Mouse (Mus musculus): ENCODE data around the gene Idh2. TPM values are rescaled to one million over a fixed set of nuclear protein-coding genes. Genes with fewer than 3 reads are reported as not detected.

Idh2 gene
- total and polyA plus RNA-seq, 2 experiments from 2014 or later = 2,826 to 3,660 TPM

DNA sequence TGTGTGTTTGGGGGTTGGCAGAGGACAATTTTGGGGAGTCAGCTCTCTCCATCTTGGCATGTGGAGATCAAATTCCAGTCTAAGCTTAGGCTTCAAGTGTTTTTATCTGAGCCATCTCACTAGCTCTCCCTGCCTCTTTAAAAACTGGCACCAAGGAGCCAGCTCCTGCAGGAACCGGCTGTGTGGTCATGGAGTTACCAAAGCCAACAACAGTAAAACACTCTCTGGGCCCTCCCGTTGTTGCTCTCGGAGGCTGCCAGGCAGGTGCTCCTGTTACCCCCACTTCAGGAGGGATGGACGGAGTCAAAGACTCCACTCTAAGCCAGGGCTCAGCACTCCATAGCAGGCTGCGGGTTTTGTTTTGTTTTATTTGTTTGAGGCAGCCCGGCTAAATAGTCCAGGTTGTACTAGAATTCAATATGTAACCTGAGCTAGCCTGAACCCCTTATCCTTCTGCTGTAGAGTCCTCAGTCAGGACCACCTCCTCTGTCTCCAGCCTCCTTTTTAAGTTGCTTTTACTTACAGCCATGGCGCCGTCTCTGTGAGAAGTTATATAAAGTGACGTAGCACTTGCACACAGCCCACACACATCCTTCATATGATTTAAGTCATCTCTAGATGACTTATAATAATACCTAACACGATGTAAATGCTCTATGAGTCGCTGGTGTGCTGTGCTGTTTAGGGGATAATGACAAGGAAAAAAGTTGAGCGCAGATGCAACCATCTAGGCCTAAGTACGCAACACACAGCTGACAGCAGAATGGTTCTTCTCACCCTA is 48.3 kb downstream of the Idh2 start:
- no peak overlapping the region for H3K4me2 ChIP-seq (ENCODE audit: low read depth, low read length)
- no peaks in the 10 kb centered on the region for H3K9me3 ChIP-seq (replicated peaks; ENCODE audit: control insufficient read depth, low read length)
- peaks cover 46% of the 10 kb centered on the region for H3K4me1 ChIP-seq (ENCODE audit: control insufficient read depth, insufficient read depth)
- H3K9ac ChIP-seq (replicated peaks; ENCODE audit: low read depth, low read length) = no peak overlapping the region
- no peak for DNase-seq (ENCODE audit: low spot score)
- WGBS = 66% methylated on average over 13 of the region's 13 CpGs
- no peaks in the 10 kb centered on the region for H3K27me3 ChIP-seq (ENCODE audit: control insufficient read depth, insufficient read depth, low read length)
- H3K4me3 ChIP-seq (ENCODE audit: low read depth, low read length) = no peak overlapping the region
- ATAC-seq (ENCODE audit: insufficient read depth, low read depth) = no peak
- H3K36me3 ChIP-seq (replicated peaks; ENCODE audit: control insufficient read depth, insufficient read depth, low read length) = no peaks in the 10 kb centered on the region
- TF ChIP-seq CTCF (IDR thresholded peaks at IDR 0.05; ENCODE audit: low read depth) (no peak), EP300 (IDR thresholded peaks at IDR 0.05; ENCODE audit: low read depth) (no peak)
- peak overlapping the region; percentile 30; the same call in 1 of the 2 replicates for H3K27ac ChIP-seq (ENCODE audit: low read depth)

DNA sequence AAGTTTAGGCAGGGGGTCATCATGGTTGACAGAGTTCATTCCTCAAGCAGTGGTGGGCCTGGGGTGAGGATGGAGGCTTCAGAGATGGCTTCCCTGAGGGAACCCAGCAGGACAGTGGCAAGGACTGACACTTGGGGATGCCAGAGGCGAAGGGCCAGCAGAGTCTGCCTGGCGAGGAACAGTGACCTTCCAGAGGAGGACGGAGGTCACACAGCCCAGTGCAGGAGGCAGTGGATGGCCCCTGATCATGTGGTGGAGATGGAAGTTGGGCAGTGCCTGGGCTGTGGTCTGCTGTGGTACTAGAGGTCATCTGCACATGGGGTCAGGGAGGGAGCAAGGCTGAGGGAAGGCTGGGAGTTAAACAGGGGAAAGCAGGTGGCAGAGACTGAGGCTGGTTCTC is 49.9 kb downstream of the Idh2 start:
- Histone ChIP-seq H3K4me1 (ENCODE audit: control insufficient read depth, insufficient read depth) (peaks cover 55% of the 10 kb centered on the region), H3K9ac (replicated peaks; ENCODE audit: low read depth, low read length) (no peak overlapping the region)
- WGBS = 52% methylated on average over 3 of the region's 3 CpGs

DNA sequence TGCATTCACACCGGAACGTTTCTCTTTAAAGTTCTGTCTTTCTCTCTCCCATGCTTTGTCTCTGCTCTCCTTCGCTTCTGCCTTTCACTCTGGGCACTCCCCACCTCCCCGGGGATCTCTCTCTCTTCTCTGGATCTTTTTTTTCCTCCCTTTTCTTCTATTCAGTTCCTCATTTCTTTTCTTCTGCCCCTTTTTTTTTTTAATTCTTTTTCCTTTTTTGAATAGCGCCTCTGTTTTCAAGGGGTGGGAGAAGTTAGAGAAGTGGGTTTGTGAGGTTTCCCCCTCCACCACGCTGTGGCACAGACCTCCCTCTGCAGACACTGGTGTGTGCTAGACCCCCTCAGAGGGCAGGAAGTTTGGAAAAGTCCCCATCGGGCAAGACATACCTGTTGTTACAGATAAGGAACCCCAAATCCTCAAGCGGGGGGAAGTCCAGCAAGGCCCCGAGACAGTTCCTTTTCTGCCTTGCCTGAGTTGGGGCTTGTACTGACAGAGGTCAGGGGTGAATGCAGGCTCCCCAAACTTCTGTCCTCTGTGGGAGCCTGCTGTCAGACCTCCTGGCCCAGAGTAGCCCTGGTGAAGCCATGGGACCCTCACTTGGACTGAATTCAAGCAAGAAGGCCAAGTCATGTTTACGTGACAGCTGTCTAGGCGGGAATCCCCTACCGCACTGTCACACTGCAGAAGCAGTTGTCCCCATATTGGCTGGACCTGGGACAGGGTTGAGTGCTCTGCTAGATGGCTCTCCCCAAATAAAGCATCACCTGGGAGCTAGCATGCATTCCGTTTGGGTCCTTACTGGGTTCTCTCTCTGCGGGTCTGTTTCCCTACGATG is 51.1 kb downstream of the Idh2 start:
- DNase-seq (ENCODE audit: low spot score) = no peak
- no peak overlapping the region for H3K4me3 ChIP-seq (ENCODE audit: low read depth, low read length)
- H3K27me3 ChIP-seq (ENCODE audit: control insufficient read depth, insufficient read depth, low read length) = no peaks in the 10 kb centered on the region
- 78% methylated on average over 15 of the region's 15 CpGs for whole genome bisulfite sequencing
- H3K4me2 ChIP-seq (ENCODE audit: low read depth, low read length) = no peak overlapping the region
- TF ChIP-seq CTCF (IDR thresholded peaks at IDR 0.05; ENCODE audit: low read depth) = no peak
- TF ChIP-seq EP300 (IDR thresholded peaks at IDR 0.05; ENCODE audit: low read depth) = no peak
- no peak overlapping the region; the same call in 1 of the 2 replicates for H3K9ac ChIP-seq (replicated peaks; ENCODE audit: low read depth, low read length)
- H3K27ac ChIP-seq (ENCODE audit: low read depth) = no peak overlapping the region
- no peaks in the 10 kb centered on the region for H3K36me3 ChIP-seq (replicated peaks; ENCODE audit: control insufficient read depth, insufficient read depth, low read length)
- H3K9me3 ChIP-seq (replicated peaks; ENCODE audit: control insufficient read depth, low read length) = no peaks in the 10 kb centered on the region
- peaks cover 54% of the 10 kb centered on the region for H3K4me1 ChIP-seq (ENCODE audit: control insufficient read depth, insufficient read depth)
- ATAC-seq (ENCODE audit: insufficient read depth, low read depth) = no peak

More for the DNA sequence above, 49.9 kb downstream of the Idh2 start:
- peak overlapping the region; percentile 11; the same call in 1 of the 2 replicates for H3K27ac ChIP-seq (ENCODE audit: low read depth)
- no peaks in the 10 kb centered on the region for H3K27me3 ChIP-seq (ENCODE audit: control insufficient read depth, insufficient read depth, low read length)
- DNase-seq (ENCODE audit: low spot score) (no peak), ATAC-seq (ENCODE audit: insufficient read depth, low read depth) (no peak)
- H3K4me3 ChIP-seq (ENCODE audit: low read depth, low read length) = no peak overlapping the region
- H3K4me2 ChIP-seq (ENCODE audit: low read depth, low read length) = no peak overlapping the region
- TF ChIP-seq EP300 (IDR thresholded peaks at IDR 0.05; ENCODE audit: low read depth) = no peak
- TF ChIP-seq CTCF (IDR thresholded peaks at IDR 0.05; ENCODE audit: low read depth) = no peak
- H3K9me3 ChIP-seq (replicated peaks; ENCODE audit: control insufficient read depth, low read length) = no peaks in the 10 kb centered on the region
- H3K36me3 ChIP-seq (replicated peaks; ENCODE audit: control insufficient read depth, insufficient read depth, low read length) = no peaks in the 10 kb centered on the region

DNA sequence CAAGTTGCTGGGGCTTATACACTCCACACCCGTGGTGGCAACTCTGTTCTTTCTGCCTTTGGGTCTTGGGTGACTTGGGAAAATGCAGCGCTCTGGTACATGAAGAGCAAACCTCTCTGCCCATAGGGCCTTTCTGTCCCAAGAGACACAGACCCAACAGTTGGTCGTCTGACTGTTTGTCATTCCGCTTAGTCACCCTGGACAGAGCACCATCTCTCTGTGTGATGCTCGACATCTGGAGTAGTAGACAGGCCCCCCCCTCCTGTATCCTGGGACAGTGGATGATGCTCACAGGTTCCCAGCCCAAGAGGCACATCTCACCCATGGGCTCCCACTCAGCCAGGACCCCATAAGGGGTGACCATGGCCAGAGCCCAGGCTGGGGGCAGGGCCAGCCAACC is 51.9 kb downstream of the Idh2 start:
- WGBS = 75% methylated on average over 5 of the region's 5 CpGs
- TF ChIP-seq EP300 (IDR thresholded peaks at IDR 0.05; ENCODE audit: low read depth) (no peak), CTCF (IDR thresholded peaks at IDR 0.05; ENCODE audit: low read depth) (no peak)
- H3K36me3 ChIP-seq (replicated peaks; ENCODE audit: control insufficient read depth, insufficient read depth, low read length) = no peaks in the 10 kb centered on the region
- ATAC-seq (ENCODE audit: insufficient read depth, low read depth) (no peak), DNase-seq (ENCODE audit: low spot score) (no peak)
- no peak overlapping the region for H3K4me2 ChIP-seq (ENCODE audit: low read depth, low read length)
- no peaks in the 10 kb centered on the region for H3K9me3 ChIP-seq (replicated peaks; ENCODE audit: control insufficient read depth, low read length)
- no peak overlapping the region for H3K4me3 ChIP-seq (ENCODE audit: low read depth, low read length)
- H3K9ac ChIP-seq (replicated peaks; ENCODE audit: low read depth, low read length) = no peak overlapping the region; the same call in 1 of the 2 replicates
- no peak overlapping the region for H3K27ac ChIP-seq (ENCODE audit: low read depth)
- no peaks in the 10 kb centered on the region for H3K27me3 ChIP-seq (ENCODE audit: control insufficient read depth, insufficient read depth, low read length)
- peaks cover 59% of the 10 kb centered on the region for H3K4me1 ChIP-seq (ENCODE audit: control insufficient read depth, insufficient read depth)

DNA sequence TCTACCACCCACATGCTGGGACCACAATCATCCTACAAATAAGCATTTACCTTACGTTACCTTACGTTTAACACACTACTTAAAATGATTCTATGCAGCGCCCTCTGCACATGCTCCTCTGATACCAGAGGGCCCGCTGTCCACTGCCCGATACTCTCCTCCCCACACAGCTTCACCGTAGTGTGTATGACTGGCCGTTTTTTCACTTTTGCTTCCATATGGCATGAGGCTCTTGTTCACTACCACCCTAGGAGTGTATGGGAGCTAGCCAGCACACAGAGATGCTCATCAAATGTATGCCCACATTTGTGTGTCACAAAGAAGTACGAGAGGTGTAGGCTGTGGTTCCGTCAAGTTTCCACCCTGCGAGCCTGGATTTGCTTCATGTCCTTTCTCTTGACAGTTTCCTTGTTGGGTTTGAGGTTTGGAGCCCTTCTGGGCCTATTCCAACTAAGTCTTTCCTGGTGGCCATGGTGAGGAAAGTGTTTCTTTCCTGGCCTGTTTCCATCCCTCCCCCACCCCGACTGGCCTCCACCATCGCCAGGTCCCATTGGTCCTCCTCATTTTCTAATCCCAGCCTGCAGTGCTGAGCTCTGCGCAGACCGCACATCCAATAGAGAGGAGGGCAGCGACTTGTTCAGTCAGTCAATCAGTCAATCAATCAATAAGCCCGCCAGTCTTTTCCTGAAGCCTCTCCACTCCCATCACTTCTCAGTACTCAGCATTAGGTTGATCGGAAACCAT is 52.9 kb downstream of the Idh2 start:
- Histone ChIP-seq H3K4me1 (ENCODE audit: control insufficient read depth, insufficient read depth) (peaks cover 64% of the 10 kb centered on the region), H3K9me3 (replicated peaks; ENCODE audit: control insufficient read depth, low read length) (no peaks in the 10 kb centered on the region), H3K27ac (ENCODE audit: low read depth) (no peak overlapping the region), H3K4me3 (ENCODE audit: low read depth, low read length) (no peak overlapping the region), H3K36me3 (replicated peaks; ENCODE audit: control insufficient read depth, insufficient read depth, low read length) (no peaks in the 10 kb centered on the region), H3K4me2 (ENCODE audit: low read depth, low read length) (no peak overlapping the region), H3K27me3 (ENCODE audit: control insufficient read depth, insufficient read depth, low read length) (no peaks in the 10 kb centered on the region), H3K9ac (replicated peaks; ENCODE audit: low read depth, low read length) (no peak overlapping the region)
- WGBS = 89% methylated on average over 17 of the region's 17 CpGs
- no peak for TF ChIP-seq EP300 (IDR thresholded peaks at IDR 0.05; ENCODE audit: low read depth)
- no peak for TF ChIP-seq CTCF (IDR thresholded peaks at IDR 0.05; ENCODE audit: low read depth)
- DNase-seq (ENCODE audit: low spot score) = no peak
- ATAC-seq (ENCODE audit: insufficient read depth, low read depth) = no peak
